Mouse (Mus musculus) C2C12 (cell line): ENCODE results near the gene Asic2.

ENCODE experiments used
- CEBPB ChIP-seq: IDR thresholded peaks from one replicate; pipeline ENCODE4 v1.6.1; 2011; ENCODE audit warnings: low read depth, mild to moderate bottlenecking, control low read depth, moderate library complexity
- CTCF ChIP-seq: IDR thresholded peaks from one replicate; pipeline ENCODE4 v1.5.1; 2011; ENCODE audit not compliant: control insufficient read depth, insufficient read depth, insufficient read length
- MAX ChIP-seq: IDR thresholded peaks from one replicate; pipeline ENCODE4 v1.6.1; 2011; ENCODE audit warnings: mild to moderate bottlenecking, control low read depth
- MYOD1 ChIP-seq: IDR thresholded peaks from one replicate; pipeline ENCODE4 v1.6.1; 2011; ENCODE audit warnings: low read depth; ENCODE audit not compliant: control insufficient read depth, insufficient read length
- USF1 ChIP-seq: IDR thresholded peaks from one replicate; pipeline ENCODE4 v1.6.1; 2011; ENCODE audit warnings: low read depth, mild to moderate bottlenecking, control low read depth, moderate library complexity

- no peak for TF ChIP-seq CTCF
- no peak for TF ChIP-seq USF1
- no peak for TF ChIP-seq MYOD1
- TF ChIP-seq CEBPB, result no peak
- no peak for TF ChIP-seq MAX
Observed at GRCm38 (mm10) chr11:81583195-81583594, 385.1 kb downstream of the Asic2 start.
